Mouse (Mus musculus): ENCODE results near the gene Fam198a. TPM values are rescaled to one million over a fixed set of nuclear protein-coding genes. Genes with fewer than 3 reads are reported as not detected.

Gene Fam198a
- total RNA-seq, 4 experiments from 2014 or later = 1.8 to 2.7 (median 2.3) TPM

GRCm38 (mm10) chr9:121926634-121927405, 24.0 kb upstream of the Fam198a start:
- no peak for DNase-seq

GRCm38 (mm10) chr9:121927721-121928120, 23.1 kb upstream of the Fam198a start:
- no peak for DNase-seq

- no peak for DNase-seq
Measured at GRCm38 (mm10) chr9:121928498-121928897, 22.3 kb upstream of the Fam198a start.

DNA sequence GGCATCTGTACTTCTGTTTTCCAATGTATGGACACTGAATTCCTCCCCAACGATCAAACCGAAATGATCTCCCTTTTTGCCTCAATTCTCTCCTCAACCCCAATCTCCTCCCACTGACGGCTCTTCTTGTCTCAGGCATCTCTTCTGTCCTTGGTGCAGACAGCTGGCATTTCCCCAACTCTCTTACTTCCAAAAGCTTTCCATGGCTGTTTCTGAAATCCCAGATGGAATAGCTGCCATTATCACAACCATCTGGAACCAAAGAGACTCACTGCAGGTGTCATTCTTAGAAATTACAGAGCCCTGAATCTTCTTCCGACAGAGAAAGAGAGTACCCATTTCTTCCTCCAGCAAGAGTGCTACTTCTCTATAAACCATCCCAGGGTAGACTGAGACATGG, 15.9 kb upstream of the Fam198a start:
- DNase-seq = no peak

- no peak for DNase-seq
Measured at GRCm38 (mm10) chr9:121936952-121937351, 13.8 kb upstream of the Fam198a start.

- DNase-seq = no peak
Measured at GRCm38 (mm10) chr9:121937451-121937864, 13.3 kb upstream of the Fam198a start.

DNA sequence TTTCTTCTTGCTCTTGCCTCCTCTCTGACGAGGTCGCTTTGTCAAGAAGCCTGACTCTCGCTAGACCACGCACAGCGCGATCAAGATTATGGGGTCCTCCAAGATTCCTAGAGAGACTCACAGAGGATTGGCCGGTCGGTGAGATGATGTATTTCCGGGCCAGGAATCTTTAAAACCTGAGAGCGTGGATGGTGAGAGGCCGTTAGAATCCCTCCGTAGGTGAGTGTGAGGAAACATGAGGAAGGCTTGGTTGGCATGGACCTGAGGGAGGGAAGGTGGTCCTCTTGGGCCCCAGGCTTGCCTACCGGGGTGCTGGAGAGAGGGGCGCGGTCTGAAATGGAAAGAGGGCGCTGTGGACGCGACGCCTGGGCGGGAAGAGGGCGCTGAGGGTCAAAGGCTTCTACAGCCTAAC, 12.8 kb upstream of the Fam198a start:
- no peak for DNase-seq

DNA sequence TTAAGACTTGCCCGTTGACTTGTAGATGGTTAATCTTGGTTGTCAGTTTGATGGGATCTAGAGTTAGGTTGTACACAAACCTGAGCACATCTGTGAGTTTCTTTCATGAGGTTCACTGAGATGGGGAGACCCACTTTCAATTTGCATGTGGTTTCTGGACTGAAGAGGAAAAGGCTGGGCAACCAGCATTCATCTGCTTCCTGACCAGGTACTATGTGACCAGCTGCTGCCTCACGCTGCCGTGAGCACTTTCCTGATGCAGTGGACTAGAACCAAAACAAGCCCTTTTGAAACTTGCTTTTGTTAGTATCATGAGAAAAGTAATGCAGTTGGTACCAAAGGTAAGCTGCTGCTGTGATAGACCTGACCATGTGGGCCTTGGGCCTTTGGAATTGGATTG, 7.8 kb upstream of the Fam198a start:
- DNase-seq = no peak

DNA sequence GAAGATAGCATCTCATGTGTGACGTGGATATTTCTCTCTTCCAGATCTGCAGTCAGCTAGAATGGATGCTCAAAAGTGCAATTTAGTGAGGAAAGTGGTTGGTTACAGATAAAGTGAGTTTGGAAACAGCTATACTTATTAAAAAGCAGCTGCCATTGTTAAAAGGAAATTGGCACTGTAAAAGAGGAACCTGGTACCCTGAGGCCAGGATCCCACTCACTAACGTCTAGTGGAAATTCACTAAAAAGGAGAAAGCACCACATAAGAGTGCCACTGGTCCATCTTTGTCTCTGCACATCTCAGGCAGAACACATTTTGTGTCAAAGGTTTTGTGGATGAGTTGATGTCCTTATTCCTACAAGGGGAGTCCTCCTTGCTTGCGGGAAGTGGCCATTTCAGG, 7.2 kb upstream of the Fam198a start:
- no peak for DNase-seq

DNA sequence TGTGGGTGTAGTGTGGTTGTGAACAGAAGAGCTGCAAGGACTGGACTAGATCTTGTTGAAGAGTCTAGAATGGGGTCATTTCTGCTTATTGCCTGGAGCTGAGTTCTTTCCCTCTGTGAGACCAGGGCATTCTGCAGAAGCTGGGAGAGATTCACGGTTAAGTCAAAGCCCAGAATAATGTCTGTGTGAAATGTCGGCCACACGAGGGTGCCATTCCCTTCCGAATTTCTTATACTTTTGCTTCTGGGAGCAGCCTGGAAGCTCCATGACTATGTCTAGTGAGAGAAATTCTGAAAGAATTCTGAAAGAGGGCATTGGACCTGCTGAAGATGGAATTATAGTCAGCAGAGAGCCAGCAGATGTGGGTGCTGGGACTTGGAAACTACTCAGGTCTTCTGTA, 3.0 kb upstream of the Fam198a start:
- peak; percentile 63 for DNase-seq

DNA sequence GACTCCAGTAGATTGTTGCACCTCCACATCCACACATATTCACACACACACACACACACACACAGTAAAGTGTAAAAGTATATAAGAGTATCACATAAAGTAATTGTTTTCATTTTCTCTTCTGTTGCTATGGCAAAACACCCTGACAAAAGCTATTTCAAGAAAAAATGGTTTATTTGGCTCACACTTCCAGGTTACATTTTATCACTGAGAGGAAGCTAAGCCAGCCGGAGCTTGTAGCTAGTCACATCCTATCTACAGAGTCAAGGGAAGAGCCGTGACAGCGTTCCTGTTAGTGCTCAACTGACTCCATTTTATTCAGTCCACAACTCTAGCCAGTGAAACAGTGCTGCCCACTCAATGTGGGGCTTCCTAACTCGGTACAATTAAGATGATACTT, 2.4 kb upstream of the Fam198a start:
- DNase-seq = no peak

DNA sequence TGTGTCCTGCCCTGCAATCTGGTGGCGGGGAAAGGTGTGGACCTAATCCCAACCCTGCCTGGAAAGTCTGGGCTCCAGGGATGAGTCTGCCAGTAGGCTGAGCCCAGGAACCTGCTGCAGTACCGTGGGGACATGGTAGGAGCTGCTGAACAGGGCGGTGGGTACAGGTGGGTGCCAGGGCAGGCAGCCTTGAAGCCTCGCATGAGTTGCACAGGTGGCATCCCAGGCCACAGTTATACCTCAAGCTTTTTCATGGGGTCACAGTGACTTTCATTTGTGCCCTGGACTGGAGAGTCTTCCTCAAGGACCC, 281 bp downstream of the Fam198a start:
- no peak for DNase-seq

- DNase-seq = no peak
Measured at GRCm38 (mm10) chr9:121952596-121952995, 1.8 kb downstream of the Fam198a start.

GRCm38 (mm10) chr9:121959966-121960635, 9.3 kb downstream of the Fam198a start:
- no peak for DNase-seq

GRCm38 (mm10) chr9:121964941-121965340, 14.2 kb downstream of the Fam198a start:
- no peak for DNase-seq

DNA sequence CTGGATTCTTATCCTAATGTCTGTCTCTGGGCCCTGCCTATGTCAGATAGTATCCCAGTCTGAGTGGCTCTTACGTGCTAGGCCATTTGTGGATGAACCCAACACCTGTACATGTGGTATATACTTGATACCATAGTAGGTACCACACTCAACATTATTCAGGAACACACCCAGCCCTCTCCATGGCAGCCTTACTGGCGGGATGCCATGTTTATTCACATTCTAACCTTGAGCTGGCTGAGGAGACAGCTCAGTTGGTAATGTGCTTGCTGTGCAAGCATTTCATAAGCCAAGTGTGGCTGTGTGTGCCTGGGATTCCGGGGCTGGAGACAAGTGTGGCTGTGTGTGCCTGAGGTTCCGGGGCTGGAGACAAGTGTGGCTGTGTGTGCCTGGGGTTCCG, 17.5 kb downstream of the Fam198a start:
- DNase-seq = peak; percentile 63

GRCm38 (mm10) chr9:121969841-121970381, 19.1 kb downstream of the Fam198a start:
- DNase-seq = no peak

- no peak for DNase-seq
Measured at GRCm38 (mm10) chr9:121973207-121973606, 22.4 kb downstream of the Fam198a start.

- no peak for DNase-seq
Measured at GRCm38 (mm10) chr9:121974141-121974986, 23.6 kb downstream of the Fam198a start.

DNA sequence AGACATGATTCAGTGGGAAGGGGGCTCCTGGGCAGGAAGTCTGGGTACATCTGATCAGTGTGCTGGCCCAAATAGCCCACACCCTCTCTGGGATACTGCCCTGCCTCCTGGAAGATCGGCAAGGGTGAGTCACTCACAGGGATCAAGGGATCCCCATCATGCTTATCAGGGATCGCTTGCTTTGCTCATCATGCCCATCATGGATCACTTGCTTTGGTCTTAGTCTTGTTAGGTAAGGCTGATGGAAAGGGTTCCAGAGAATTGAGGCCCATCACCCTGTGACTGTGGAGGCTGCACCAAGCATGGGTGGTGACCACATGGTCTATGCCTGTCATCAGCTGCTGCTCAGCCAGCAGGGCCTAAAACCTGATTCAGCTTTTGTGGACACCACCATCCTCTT, 24.5 kb downstream of the Fam198a start:
- no peak for DNase-seq

- DNase-seq = no peak
Measured at GRCm38 (mm10) chr9:121981046-121981445, 30.3 kb downstream of the Fam198a start.

GRCm38 (mm10) chr9:121981466-121982105, 30.8 kb downstream of the Fam198a start:
- no peak for DNase-seq

GRCm38 (mm10) chr9:121982214-121982613, 31.4 kb downstream of the Fam198a start:
- no peak for DNase-seq
